Mouse (Mus musculus) hindbrain, embryonic 14.5 days (tissue): ENCODE data around the gene Snx17. TPM values are rescaled to one million over a fixed set of nuclear protein-coding genes. Genes with fewer than 3 reads are reported as not detected.

ENCODE experiments used
- ATAC-seq: fragments of 200-750 bp; cut with Nextera tagmentation; 2 replicates; pipeline ENCODE4 v1.8.0; 2017; ENCODE audit warnings: moderate number of reproducible peaks, mild to moderate bottlenecking, moderate TSS enrichment, moderate library complexity; ENCODE audit not compliant: low FRiP score
- DNase-seq: peaks from one replicate; pipeline ENCODE4 v3.0.0-alpha.2; 2015; ENCODE audit warnings: low spot score
- H3K27ac ChIP-seq: fragments of 300-500 bp; sonication (generic); 2 replicates; pipeline ENCODE4 v1.5.1; 2014; ENCODE audit warnings: mild to moderate bottlenecking, moderate library complexity
- H3K27me3 ChIP-seq: fragments of 300-500 bp; sonication (generic); 2 replicates; pipeline ENCODE4 v1.6.1; 2014; ENCODE audit warnings: mild to moderate bottlenecking, low read length, mixed read lengths; ENCODE audit not compliant: control insufficient read depth, insufficient read depth
- H3K36me3 ChIP-seq: fragments of 300-500 bp; sonication (generic); replicated peaks from 2 replicates; pipeline ENCODE4 v1.6.1; 2014; ENCODE audit not compliant: control insufficient read depth, insufficient read depth
- H3K4me1 ChIP-seq: fragments of 300-500 bp; sonication (generic); replicated peaks from 2 replicates; pipeline ENCODE4 v1.6.1; 2014; ENCODE audit warnings: antibody characterized with exemption, low read length, mixed read lengths; ENCODE audit not compliant: control insufficient read depth, insufficient read depth
- H3K4me2 ChIP-seq: fragments of 300-500 bp; sonication (generic); replicated peaks from 2 replicates; pipeline ENCODE4 v1.6.1; 2014; ENCODE audit warnings: mild to moderate bottlenecking, moderate library complexity
- H3K4me3 ChIP-seq: fragments of 300-500 bp; sonication (generic); replicated peaks from 2 replicates; pipeline ENCODE4 v1.5.1; 2014; ENCODE audit warnings: mild to moderate bottlenecking, low read length
- H3K9ac ChIP-seq: fragments of 300-500 bp; sonication (generic); 2 replicates; pipeline ENCODE4 v1.6.1; 2014
- H3K9me3 ChIP-seq: fragments of 300-500 bp; sonication (generic); 2 replicates; pipeline ENCODE4 v1.6.1; 2016; ENCODE audit warnings: low read length; ENCODE audit not compliant: control insufficient read depth
- WGBS: fragments of 180-500 bp; shearing (Covaris S2); extraction: QIAGEN DNeasy Blood & Tissue Kit; methylation state at CpG from one replicate; pipeline ENCODE4 v1.1.7; 2014; 5-methylcytosine and 5-hydroxymethylcytosine counted together
- polyA plus RNA-seq: library from polyadenylated mRNA; unstranded; fragments of >200 nt; fragmentation: Nextera tagmentation; extraction: Ambion mirVana; gene quantifications from 2 replicates; pipeline ENCODE4 v1.2.1, GENCODE M21; 2014

Snx17 gene
- polyA plus RNA-seq, 1 experiment from 2014 or later: 108 TPM

- H3K9ac ChIP-seq: no peak overlapping the region
- WGBS: 94% methylated on average over 16 of the region's 16 CpGs
- no peaks in the 10 kb centered on the region for H3K9me3 ChIP-seq
- H3K36me3 ChIP-seq: peaks cover 71% of the 10 kb centered on the region
- ATAC-seq (no peak), DNase-seq (no peak)
- H3K4me1 ChIP-seq: peaks cover 20% of the 10 kb centered on the region
- no peak overlapping the region for H3K27ac ChIP-seq
- peak overlapping the region; percentile 81; the same call in 1 of the 2 replicates for H3K4me2 ChIP-seq
- 0 out of 2 replicates have a peak overlapping the region, but pooled peaks have one; percentile 70 for H3K4me3 ChIP-seq
- no peaks in the 10 kb centered on the region for H3K27me3 ChIP-seq
These were observed 1.8 kb downstream of the Snx17 start for GRCm38 (mm10) chr5:31194486-31195485.

- H3K4me1 ChIP-seq: peaks cover 26% of the 10 kb centered on the region
- H3K27me3 ChIP-seq: no peaks in the 10 kb centered on the region
- H3K4me2 ChIP-seq: no peak overlapping the region
- 93% methylated on average over 4 of the region's 4 CpGs for WGBS
- no peak overlapping the region for H3K9ac ChIP-seq
- no peak for DNase-seq
- peaks cover 71% of the 10 kb centered on the region for H3K36me3 ChIP-seq
- no peak for ATAC-seq
- no peak overlapping the region for H3K27ac ChIP-seq
- H3K9me3 ChIP-seq: peaks cover 6% of the 10 kb centered on the region; the same call in 1 of the 2 replicates
- H3K4me3 ChIP-seq: no peak overlapping the region
These were observed 2.6 kb downstream of the Snx17 start for GRCm38 (mm10) chr5:31195671-31196070.

GRCm38 (mm10) chr5:31196207-31196606 is 3.2 kb downstream of the Snx17 start:
- Histone ChIP-seq H3K9ac (no peak overlapping the region), H3K27ac (no peak overlapping the region), H3K36me3 (peaks cover 66% of the 10 kb centered on the region), H3K27me3 (no peaks in the 10 kb centered on the region), H3K9me3 (peaks cover 6% of the 10 kb centered on the region; the same call in 1 of the 2 replicates), H3K4me3 (no peak overlapping the region), H3K4me1 (peaks cover 29% of the 10 kb centered on the region), H3K4me2 (no peak overlapping the region)
- no peak for DNase-seq
- ATAC-seq: no peak
- 98% methylated on average over 10 of the region's 10 CpGs for WGBS

GRCm38 (mm10) chr5:31197072-31197471 is 4.0 kb downstream of the Snx17 start:
- H3K9me3 ChIP-seq: peaks cover 6% of the 10 kb centered on the region; the same call in 1 of the 2 replicates
- H3K4me3 ChIP-seq: no peak overlapping the region
- peaks cover 64% of the 10 kb centered on the region for H3K36me3 ChIP-seq
- 96% methylated on average over 12 of the region's 12 CpGs for WGBS
- ATAC-seq (no peak), DNase-seq (no peak)
- H3K9ac ChIP-seq: no peak overlapping the region
- H3K27ac ChIP-seq: no peak overlapping the region
- H3K4me2 ChIP-seq: no peak overlapping the region
- H3K27me3 ChIP-seq: no peaks in the 10 kb centered on the region
- H3K4me1 ChIP-seq: peaks cover 24% of the 10 kb centered on the region

- Histone ChIP-seq H3K4me2 (no peak overlapping the region), H3K9ac (no peak overlapping the region), H3K4me1 (peaks cover 26% of the 10 kb centered on the region), H3K9me3 (peaks cover 6% of the 10 kb centered on the region; the same call in 1 of the 2 replicates), H3K36me3 (peaks cover 66% of the 10 kb centered on the region), H3K4me3 (no peak overlapping the region), H3K27me3 (no peaks in the 10 kb centered on the region), H3K27ac (no peak overlapping the region)
- no peak for DNase-seq
- WGBS: 92% methylated on average over 9 of the region's 9 CpGs
- no peak for ATAC-seq
These were observed 5.1 kb downstream of the Snx17 start for GRCm38 (mm10) chr5:31198170-31198569.

- no peak for ATAC-seq
- no peak for DNase-seq
- no peak overlapping the region for H3K4me3 ChIP-seq
- peaks cover 6% of the 10 kb centered on the region; the same call in 1 of the 2 replicates for H3K9me3 ChIP-seq
- no peak overlapping the region for H3K9ac ChIP-seq
- peaks cover 25% of the 10 kb centered on the region for H3K4me1 ChIP-seq
- 86% methylated on average over 5 of the region's 5 CpGs for WGBS
- H3K4me2 ChIP-seq: no peak overlapping the region
- H3K27me3 ChIP-seq: no peaks in the 10 kb centered on the region
- no peak overlapping the region for H3K27ac ChIP-seq
- H3K36me3 ChIP-seq: peaks cover 72% of the 10 kb centered on the region
These were observed 5.7 kb downstream of the Snx17 start for GRCm38 (mm10) chr5:31198616-31199320.

GRCm38 (mm10) chr5:31199321-31199892 is 6.4 kb downstream of the Snx17 start:
- peaks cover 6% of the 10 kb centered on the region; the same call in 1 of the 2 replicates for H3K9me3 ChIP-seq
- H3K4me2 ChIP-seq: no peak overlapping the region
- peaks cover 78% of the 10 kb centered on the region for H3K36me3 ChIP-seq
- DNase-seq (no peak), ATAC-seq (no peak)
- H3K4me1 ChIP-seq: peaks cover 19% of the 10 kb centered on the region
- no peak overlapping the region for H3K27ac ChIP-seq
- H3K9ac ChIP-seq: no peak overlapping the region
- no peaks in the 10 kb centered on the region for H3K27me3 ChIP-seq
- 94% methylated on average over 19 of the region's 19 CpGs for WGBS
- H3K4me3 ChIP-seq: no peak overlapping the region

- no peaks in the 10 kb centered on the region for H3K27me3 ChIP-seq
- H3K4me2 ChIP-seq: peak overlapping the region; percentile 94; the same call in 1 of the 2 replicates
- peak overlapping the region; percentile 14 for H3K4me3 ChIP-seq
- no peak overlapping the region for H3K27ac ChIP-seq
- H3K4me1 ChIP-seq: peaks cover 17% of the 10 kb centered on the region; the same call in 1 of the 2 replicates
- peaks cover 78% of the 10 kb centered on the region for H3K36me3 ChIP-seq
- ATAC-seq: no peak
- no peak for DNase-seq
- H3K9me3 ChIP-seq: peaks cover 6% of the 10 kb centered on the region; the same call in 1 of the 2 replicates
- WGBS: 86% methylated on average over 9 of the region's 9 CpGs
- H3K9ac ChIP-seq: no peak overlapping the region
These were observed 6.9 kb downstream of the Snx17 start for GRCm38 (mm10) chr5:31199893-31200292.
